In genomic region chr1:74784041-74784759, GRCm38 (mm10) we compare ENCODE assay signal across 9 mouse cellular contexts. TPM values are rescaled to one million over a fixed set of nuclear protein-coding genes. Genes with fewer than 3 reads are reported as not detected.
DNase-seq lines count a peak whose midpoint lies in the region; ATAC-seq and TF ChIP-seq lines count a peak whose summit lies in the region.
"Had no signal": no experiment of that assay in that cellular context is flagged by ENCODE, and none has a peak within 500 bp of the region (broad histone marks: within the 10 kb centered on the region; RNA-seq: fewer than 3 reads in every experiment).

No protein-coding gene starts in this region.

- H3ac ChIP-seq in myocyte (ENCODE audit: control insufficient read depth, insufficient read length), result peak overlapping the region; percentile 7

- no peak for ATAC-seq in liver, embryonic 13.5 days (ENCODE audit: low read depth)

- no peaks in the 10 kb centered on the region for H3K79me2 ChIP-seq in myocyte (ENCODE audit: control insufficient read depth, insufficient read depth)

- H3K27ac ChIP-seq in liver, embryonic 13.5 days, result no peak overlapping the region

- no peaks in the 10 kb centered on the region for H3K9me3 ChIP-seq in liver, embryonic 13.5 days (replicated peaks)

- H3K4me3 ChIP-seq in liver, embryonic 13.5 days (replicated peaks), result peak overlapping the region; percentile 46
- no peak overlapping the region for H3K4me3 ChIP-seq in myocyte
- H3K4me3 ChIP-seq: erythroblast, embryonic 14.5 days had no signal

- H3K36me3 ChIP-seq in liver, embryonic 13.5 days, result no peaks in the 10 kb centered on the region
- H3K36me3 ChIP-seq in myocyte (ENCODE audit: control insufficient read depth, insufficient read depth), result no peaks in the 10 kb centered on the region

- TF ChIP-seq POLR2A in myocyte (IDR thresholded peaks at IDR 0.05; ENCODE audit: insufficient read length, low read depth), result no peak

- 1% methylated on average over 67 of the region's 67 CpGs for WGBS in liver, embryonic 13.5 days (ENCODE audit: insufficient replicate concordance)

- H3K4me2 ChIP-seq in liver, embryonic 13.5 days, result peak overlapping the region; percentile 61
- peak overlapping the region; percentile 66 for H3K4me2 ChIP-seq in myocyte (ENCODE audit: low read depth)

- H3K4me1 ChIP-seq in liver, embryonic 13.5 days (replicated peaks), result peaks cover 3% of the 10 kb centered on the region

- no peak overlapping the region for H3K9ac ChIP-seq in liver, embryonic 13.5 days

- peaks cover 93% of the 10 kb centered on the region for H3K27me3 ChIP-seq in liver, embryonic 13.5 days
- peaks cover 8% of the 10 kb centered on the region for H3K27me3 ChIP-seq in myocyte (ENCODE audit: control insufficient read depth, insufficient read depth, insufficient read length)

- DNase-seq in right cerebral cortex, postnatal 4 days, result peak; percentile 56
- no peak for DNase-seq in right cerebral cortex, postnatal 25 days
- DNase-seq in brain, adult 2 months (ENCODE audit: low read depth, low spot score), result peak; percentile 70
- peak; percentile 53 to 65 for DNase-seq in gastrocnemius, adult 8-10 months (ENCODE audit: low spot score in 2 of 2)
- DNase-seq in induced T-regulatory cell, adult 2 months (ENCODE audit: low read depth), result peak; percentile 60
- no peak for DNase-seq in liver, embryonic 13.5 days
- DNase-seq in T-cell, adult 2 months (ENCODE audit: low spot score), result no peak

TF ChIP-seq in myocyte, 11 proteins besides CTCF, POLR2A, EP300 and RAD21:
- TF ChIP-seq MYOD1 (IDR thresholded peaks at IDR 0.05; ENCODE audit: control insufficient read depth in 1 of 3, insufficient read length in 2 of 3, low read depth in 2 of 3), result no peak
- no peak for TF ChIP-seq REST (IDR thresholded peaks at IDR 0.05; ENCODE audit: insufficient read depth, insufficient read length)
- no peak for TF ChIP-seq SRF (IDR thresholded peaks at IDR 0.05; ENCODE audit: control insufficient read depth, insufficient read length, low read depth)
- no peak for TF ChIP-seq MAX (IDR thresholded peaks at IDR 0.05; ENCODE audit: low read depth)
- no peak for TF ChIP-seq E2F4 (IDR thresholded peaks at IDR 0.05; ENCODE audit: insufficient read depth)
- TF ChIP-seq POLR2AphosphoS2 (IDR thresholded peaks at IDR 0.05; ENCODE audit: insufficient read length, low read depth), result no peak
- TF ChIP-seq USF1 (IDR thresholded peaks at IDR 0.05; ENCODE audit: low read depth), result no peak
- no peak for TF ChIP-seq CEBPB (IDR thresholded peaks at IDR 0.05; ENCODE audit: insufficient read depth, poor library complexity, severe bottlenecking)
- TF ChIP-seq MYOG (IDR thresholded peaks at IDR 0.05; ENCODE audit: control insufficient read depth in 1 of 3, insufficient read depth in 1 of 3, insufficient read length in 2 of 3, low read depth in 2 of 3), result no peak
- no peak for TF ChIP-seq TCF3 (IDR thresholded peaks at IDR 0.05; ENCODE audit: insufficient read length, low read depth)

RNA-seq across cellular contexts. Expression of gene Wnt10a, which starts 7.1 kb away (rescaled TPM):
- total RNA-seq in gastrocnemius, adult 8-10 months (2022), result under 1 TPM in 1 of 4 experiments, not detected in 3; 0.16 TPM
- not detected in 2 replicates for polyA plus RNA-seq in liver, embryonic 13.5 days (2015; fragmentation: Nextera tagmentation; extraction: Ambion mirVana)
- polyA plus RNA-seq in myocyte (2012; fragmentation: generic; extraction: Trizol), result 44.0 TPM

RNA-seq across cellular contexts. Expression of gene Wnt6, which starts 12.5 kb away (rescaled TPM):
- total RNA-seq in gastrocnemius, adult 8-10 months (2022), result under 1 TPM in 3 of 4 experiments, not detected in 1; 0.27 to 0.72 (median 0.48) TPM
- 0.15 and 0.41 TPM in 2 replicates for polyA plus RNA-seq in liver, embryonic 13.5 days (2015; fragmentation: Nextera tagmentation; extraction: Ambion mirVana)
- polyA plus RNA-seq in myocyte (2012; fragmentation: generic; extraction: Trizol), result 3.1 TPM
- polyA plus RNA-seq: erythroblast, embryonic 14.5 days had no signal

RNA-seq across cellular contexts. Expression of gene Prkag3, which starts 35.2 kb away (rescaled TPM):
- total RNA-seq in gastrocnemius, adult 8-10 months (2022), result 100 to 1,000 TPM in 3 of 4 experiments, 10 to 100 TPM in 1; 76.0 to 167 (median 125) TPM
- 0.05 and 0.12 TPM in 2 replicates for polyA plus RNA-seq in liver, embryonic 13.5 days (2015; fragmentation: Nextera tagmentation; extraction: Ambion mirVana)
- 24.6 TPM for polyA plus RNA-seq in myocyte (2012; fragmentation: generic; extraction: Trizol)
- polyA plus RNA-seq: erythroblast, embryonic 14.5 days had no signal

Comparison
In these comparisons a context has a peak if more than half of its experiments do, and no peak if none do; other contexts are left out.
1. DNase-seq: peak in right cerebral cortex, postnatal 4 days (single experiment), brain, adult 2 months (single experiment), gastrocnemius, adult 8-10 months (2 of 2) and induced T-regulatory cell, adult 2 months (single experiment); none in right cerebral cortex, postnatal 25 days (single experiment), liver, embryonic 13.5 days (single experiment) and T-cell, adult 2 months (single experiment).
2. RNA of gene Wnt10a, which starts 7.1 kb away (polyA plus RNA-seq): 44.0 TPM in myocyte (single experiment); not detected in liver, embryonic 13.5 days; every median in the first group is over 10 times any median in the second.
3. RNA of gene Prkag3, which starts 35.2 kb away (polyA plus RNA-seq): 24.6 TPM in myocyte (single experiment); 0.05 to 0.12 TPM in liver, embryonic 13.5 days; every median in the first group is over 10 times any median in the second.